Mouse (Mus musculus) right cerebral cortex, postnatal 10 days (tissue): ENCODE data around the gene Rtp3.

Experiments used
- DNase-seq, 2 experiments: peaks; one replicate each; pipeline ENCODE4 v3.0.0; 2021; ENCODE audit warnings: low spot score in 2 of 2

Gene Rtp3

GRCm38 (mm10) chr9:110979411-110979810 is 11.0 kb downstream of the Rtp3 start:
- no peak for DNase-seq

DNA sequence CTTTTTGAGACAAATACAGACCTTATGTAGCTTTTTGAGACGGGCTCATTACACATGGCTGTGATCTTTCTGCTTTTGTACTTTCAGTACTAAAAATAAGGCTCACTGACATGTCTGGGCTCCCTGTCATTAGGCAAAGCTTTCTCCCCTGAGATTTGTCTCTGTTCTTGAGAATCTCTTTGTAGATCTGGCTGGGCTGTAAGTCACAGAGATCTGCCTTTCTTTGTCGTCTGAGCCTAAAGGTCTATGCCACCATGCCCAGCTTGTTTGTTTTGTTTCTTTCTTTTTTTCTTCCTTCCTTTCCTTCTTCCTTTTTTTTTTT is 24.5 kb downstream of the Rtp3 start:
- no peak for DNase-seq

DNA sequence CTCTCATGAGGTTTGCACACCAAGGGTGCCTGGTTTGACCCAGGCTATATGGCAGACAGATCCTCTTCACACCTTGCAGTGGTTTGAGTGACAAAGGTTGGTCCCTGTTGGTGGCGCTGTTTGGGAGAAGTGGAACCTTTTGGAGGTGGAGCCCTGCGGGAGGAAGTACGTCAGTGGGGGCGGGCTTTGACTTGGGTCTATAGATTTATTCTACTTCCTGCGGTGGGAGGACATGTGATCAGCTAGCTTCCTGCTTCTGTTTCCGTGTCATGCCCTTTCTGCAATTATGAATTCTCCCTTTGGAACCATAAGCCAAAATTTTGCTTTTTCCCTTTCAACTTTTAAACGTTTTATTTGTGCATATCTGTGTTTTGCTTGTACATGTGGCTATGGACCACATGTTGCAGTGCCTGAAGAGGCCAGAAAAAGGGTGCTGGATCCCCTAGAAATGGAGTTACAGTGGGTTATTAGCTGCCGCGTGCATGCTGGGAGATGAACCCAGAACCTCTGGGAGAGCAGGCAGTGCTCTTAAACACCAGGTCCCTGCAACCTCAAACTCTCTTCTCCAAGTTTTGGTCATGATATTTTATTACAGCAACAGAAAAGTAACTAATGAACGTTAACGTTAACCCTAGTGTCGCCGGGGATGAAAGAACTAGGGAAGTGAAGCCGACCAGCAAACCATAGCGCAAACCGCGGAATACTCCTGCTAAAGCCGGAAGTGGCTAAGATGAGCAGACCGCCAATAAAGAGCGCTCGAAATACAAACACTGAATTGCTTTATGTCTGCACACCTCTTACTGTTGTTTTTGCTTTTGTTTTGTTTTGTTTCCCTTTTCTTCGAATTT is 25.1 kb downstream of the Rtp3 start:
- DNase-seq, result no peak

GRCm38 (mm10) chr9:110963566-110964115 is 26.7 kb downstream of the Rtp3 start:
- no peak for DNase-seq

DNA sequence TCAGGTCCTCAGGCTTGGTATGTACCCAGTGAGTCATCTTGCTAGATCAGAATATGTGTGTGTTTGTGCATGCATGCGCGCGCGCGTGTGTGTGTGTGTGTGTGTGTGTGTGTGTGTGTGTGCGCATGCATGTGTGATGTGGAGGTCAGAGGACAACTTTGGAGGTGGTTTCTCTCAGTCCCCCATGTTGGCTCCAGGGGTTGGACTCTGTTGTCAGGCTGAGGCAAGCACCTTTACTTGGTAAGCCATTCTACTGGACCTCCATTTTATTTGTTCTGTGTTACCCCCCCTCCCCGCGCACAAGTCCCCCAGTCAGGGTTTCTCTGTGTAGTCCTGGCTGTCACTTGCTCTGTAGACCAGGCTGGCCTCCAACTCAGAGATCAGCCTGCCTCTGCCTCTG is 29.0 kb downstream of the Rtp3 start:
- DNase-seq, result no peak

GRCm38 (mm10) chr9:110960230-110961149 is 29.9 kb downstream of the Rtp3 start:
- no peak for DNase-seq

DNA sequence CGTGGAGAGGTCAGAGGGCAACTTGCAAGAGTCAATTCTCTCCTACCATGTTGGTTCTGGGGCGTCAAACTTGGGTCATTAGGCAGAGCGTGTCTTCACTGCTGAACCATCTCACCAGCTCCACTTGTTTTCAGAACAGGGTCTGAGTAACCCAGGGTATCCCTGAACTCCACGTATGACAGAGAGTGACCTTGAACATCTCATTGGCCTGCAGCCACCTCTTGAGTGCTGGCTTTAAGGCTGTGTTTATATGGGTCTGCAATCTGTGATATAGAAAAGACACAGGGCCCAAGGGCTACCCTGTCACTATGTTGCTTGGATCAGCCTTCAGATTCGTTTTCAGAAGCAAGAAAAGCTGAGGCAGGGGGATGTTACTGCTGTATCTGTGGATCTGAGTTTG is 30.7 kb downstream of the Rtp3 start:
- no peak for DNase-seq

DNA sequence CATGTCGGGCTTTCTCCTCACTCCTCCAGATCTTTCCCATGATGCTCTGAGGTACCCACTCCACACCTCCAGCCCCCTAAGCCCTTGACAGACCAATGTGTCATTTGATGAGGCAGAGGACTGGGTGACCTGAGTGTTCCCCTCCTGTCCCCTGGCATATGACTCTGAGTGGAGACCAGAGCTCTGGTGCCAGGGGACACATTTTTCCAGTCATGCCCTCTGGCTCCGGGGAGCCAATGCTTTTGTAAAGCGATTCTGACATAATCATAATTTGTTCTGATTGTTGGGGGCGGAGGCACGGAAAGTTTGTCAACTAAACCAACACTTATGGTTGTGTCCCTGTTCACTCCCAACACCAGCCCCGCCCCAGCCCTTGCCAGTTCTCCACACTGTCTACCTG is 34.4 kb downstream of the Rtp3 start:
- no peak for DNase-seq

- DNase-seq, result no peak
Observed at GRCm38 (mm10) chr9:110954681-110955445, 35.5 kb downstream of the Rtp3 start.

- DNase-seq, result peak; percentile 78 to 87
Observed at GRCm38 (mm10) chr9:110953550-110954461, 36.6 kb downstream of the Rtp3 start.

DNA sequence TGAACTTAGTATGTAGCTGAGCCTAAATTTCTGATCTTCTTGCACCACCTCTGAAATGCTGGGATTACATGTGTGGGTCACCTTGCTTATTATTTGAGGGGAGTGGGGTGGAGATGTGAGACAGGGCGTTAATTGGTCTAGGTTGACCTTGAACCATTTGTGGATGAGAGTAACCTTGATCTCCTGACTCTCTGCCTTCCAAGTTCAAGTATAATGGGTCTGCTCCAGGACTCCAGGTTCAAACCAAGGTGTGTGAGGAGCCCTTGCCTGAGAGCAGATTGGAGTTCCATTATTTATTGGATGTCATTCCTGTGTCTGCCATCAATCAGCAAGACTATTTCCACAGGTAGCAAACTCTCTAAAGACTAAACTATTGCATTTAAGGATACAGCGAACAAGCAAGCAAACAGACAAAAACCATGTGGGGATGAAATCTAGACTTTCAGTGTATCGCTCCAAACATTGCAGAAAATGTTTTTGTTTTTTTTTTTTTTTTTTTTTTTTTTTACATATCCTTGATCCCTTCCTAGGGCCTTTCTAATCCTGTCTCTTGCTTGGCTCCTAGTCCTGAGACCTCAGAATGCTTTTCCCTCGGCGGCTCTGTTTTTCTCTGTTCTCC is 37.3 kb downstream of the Rtp3 start:
- DNase-seq, result no peak

- no peak for DNase-seq
Observed at GRCm38 (mm10) chr9:110952398-110952797, 38.0 kb downstream of the Rtp3 start.

DNA sequence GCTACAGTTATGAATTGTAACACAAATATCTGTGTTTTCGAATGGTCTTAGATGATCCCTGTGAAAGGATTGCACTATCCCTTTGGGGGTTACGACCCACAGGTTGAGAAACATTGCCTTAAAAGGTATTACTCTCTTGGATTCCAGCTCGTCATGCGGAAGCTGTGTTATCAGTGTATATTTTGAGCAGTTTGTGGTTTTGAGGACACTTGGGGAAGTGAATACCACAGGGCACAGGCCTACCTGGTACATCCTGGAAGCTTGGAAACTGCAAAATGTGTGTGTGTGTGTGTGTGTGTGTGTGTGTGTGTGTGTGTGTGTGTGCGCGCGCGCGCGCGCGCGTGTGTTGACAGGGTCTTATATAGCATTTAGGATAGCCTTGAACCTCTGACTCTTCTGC is 38.5 kb downstream of the Rtp3 start:
- no peak for DNase-seq

DNA sequence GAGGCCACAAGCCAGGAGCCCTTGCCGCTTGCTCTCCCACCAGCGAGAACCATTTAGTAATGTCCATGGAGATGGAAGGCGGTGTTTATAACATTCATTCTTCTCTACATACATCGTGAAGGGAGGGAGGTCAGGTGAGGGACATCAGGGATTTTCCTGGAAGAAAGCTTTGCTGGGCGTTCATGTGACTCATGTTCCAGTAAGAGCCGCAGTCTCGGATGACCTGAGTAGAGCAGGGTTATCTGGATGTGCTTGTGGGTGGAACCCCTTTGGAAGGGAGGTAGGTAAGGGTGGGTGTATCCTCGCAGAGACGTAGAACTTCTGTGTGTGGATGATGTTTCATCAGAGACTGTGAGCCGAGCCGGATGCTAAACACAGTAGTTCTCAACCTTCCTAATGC is 39.0 kb downstream of the Rtp3 start, which contains the start of gene Lrrc2:
Gene Lrrc2, plus strand, starts transcription at position 149 of the 400 bp plus-strand sequence.
- no peak for DNase-seq

GRCm38 (mm10) chr9:110950109-110950508 is 40.3 kb downstream of the Rtp3 start:
- DNase-seq, result no peak

DNA sequence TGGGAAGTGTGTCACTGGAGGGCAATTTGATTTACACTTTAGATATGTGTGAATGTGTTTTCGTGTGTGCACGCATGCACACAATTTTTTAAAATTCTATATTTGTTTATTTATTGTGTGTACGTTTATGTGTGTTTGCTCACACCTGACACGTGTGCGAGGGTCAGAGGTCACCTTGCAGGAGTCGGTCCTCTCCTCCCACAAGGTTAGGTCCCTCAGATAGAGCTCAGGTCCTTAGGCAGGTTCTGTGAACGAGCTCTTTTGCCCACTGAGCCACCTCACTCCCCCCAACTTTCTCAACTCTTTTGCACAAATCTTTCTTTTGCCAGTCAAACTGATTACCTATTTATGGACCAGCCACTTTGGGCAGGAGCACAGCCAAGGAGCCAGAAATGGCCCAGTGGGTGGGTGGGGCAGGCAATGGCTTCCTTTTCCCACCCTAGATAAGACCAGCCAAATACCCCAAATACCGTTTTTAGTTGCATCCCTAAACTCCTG is 41.5 kb downstream of the Rtp3 start:
- DNase-seq, result no peak

- no peak for DNase-seq
Observed at GRCm38 (mm10) chr9:110947900-110948299, 42.5 kb downstream of the Rtp3 start.

GRCm38 (mm10) chr9:110947261-110947661 is 43.1 kb downstream of the Rtp3 start:
- DNase-seq, result no peak

- no peak for DNase-seq
Observed at GRCm38 (mm10) chr9:110946548-110947044, 43.8 kb downstream of the Rtp3 start.

- DNase-seq, result no peak
Observed at GRCm38 (mm10) chr9:110945926-110946325, 44.5 kb downstream of the Rtp3 start, which contains the start of gene Tdgf1. Tdgf1 (minus strand) TSS chr9:110946158.
